Mouse (Mus musculus) neural tube, embryonic 15.5 days (tissue): Measurements from ENCODE around the gene Immt. TPM values are rescaled to one million over a fixed set of nuclear protein-coding genes. Genes with fewer than 3 reads are reported as not detected.
"Not testable (repeated sequence)": the region's sequence is repeated elsewhere in the genome, so short reads cannot be mapped to it uniquely, and the experiment has no call there.

Experiments used
- ATAC-seq: fragments of 200-750 bp; cut with Nextera tagmentation; 2 replicates; pipeline ENCODE4 v1.8.0; 2017; ENCODE audit warnings: mild to moderate bottlenecking, moderate TSS enrichment, moderate library complexity; ENCODE audit not compliant: low FRiP score
- H3K27ac ChIP-seq: fragments of 300-500 bp; sonication (generic); replicated peaks from 2 replicates; pipeline ENCODE4 v1.5.1; 2015; ENCODE audit warnings: mild to moderate bottlenecking, inconsistent platforms
- H3K27me3 ChIP-seq: fragments of 300-500 bp; sonication (generic); replicated peaks from 2 replicates; pipeline ENCODE4 v1.6.1; 2015; ENCODE audit warnings: inconsistent platforms
- H3K36me3 ChIP-seq: fragments of 300-500 bp; sonication (generic); 2 replicates; pipeline ENCODE4 v1.6.1; 2015; ENCODE audit warnings: inconsistent platforms
- H3K4me1 ChIP-seq: fragments of 300-500 bp; sonication (generic); 2 replicates; pipeline ENCODE4 v1.6.1; 2015; ENCODE audit warnings: inconsistent platforms
- H3K4me2 ChIP-seq: fragments of 300-500 bp; sonication (generic); 2 replicates; pipeline ENCODE4 v1.6.1; 2015; ENCODE audit warnings: inconsistent platforms, mild to moderate bottlenecking, moderate library complexity
- H3K4me3 ChIP-seq: fragments of 300-500 bp; sonication (generic); replicated peaks from 2 replicates; pipeline ENCODE4 v1.5.1; 2015; ENCODE audit warnings: mild to moderate bottlenecking, inconsistent platforms
- H3K9ac ChIP-seq: fragments of 300-500 bp; sonication (generic); replicated peaks from 2 replicates; pipeline ENCODE4 v1.6.1; 2015; ENCODE audit warnings: mild to moderate bottlenecking, inconsistent platforms
- H3K9me3 ChIP-seq: fragments of 300-500 bp; sonication (generic); replicated peaks from 2 replicates; pipeline ENCODE4 v1.6.1; 2016; ENCODE audit warnings: inconsistent platforms
- WGBS: fragments of 180-500 bp; shearing (Covaris S2); methylation state at CpG from one replicate; pipeline ENCODE4 v1.1.7; 2015; ENCODE audit warnings: mixed read lengths; 5-methylcytosine and 5-hydroxymethylcytosine counted together
- polyA plus RNA-seq: library from polyadenylated mRNA; unstranded; fragments of >200 nt; fragmentation: Nextera tagmentation; extraction: Ambion mirVana; gene quantifications from 2 replicates; pipeline ENCODE4 v1.2.1, GENCODE M21; 2015

Gene Immt
- polyA plus RNA-seq, 1 experiment from 2014 or later = 160 TPM

DNA sequence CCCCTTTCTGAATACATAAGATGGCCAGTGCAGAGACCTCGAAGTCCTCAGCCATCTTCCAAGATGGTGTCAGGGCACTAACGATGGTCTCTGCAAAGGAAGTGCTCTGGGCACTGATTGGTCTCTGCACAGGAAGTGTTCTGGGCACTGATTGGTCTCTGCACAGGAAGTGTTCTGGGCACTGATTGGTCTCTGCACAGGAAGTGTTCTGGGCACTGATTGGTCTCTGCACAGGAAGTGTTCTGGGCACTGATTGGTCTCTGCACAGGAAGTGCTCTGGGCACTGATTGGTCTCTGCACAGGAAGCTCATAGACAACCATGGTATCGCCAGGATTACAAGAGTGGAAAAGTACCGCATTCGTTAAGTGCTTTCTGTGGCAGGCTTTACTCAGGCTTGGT lies 94.1 kb downstream of the Immt start:
- 91% methylated on average over 5 of the region's 5 CpGs for WGBS
- not testable (repeated sequence) for H3K27me3 ChIP-seq, H3K4me3 ChIP-seq, ATAC-seq, H3K4me1 ChIP-seq, H3K27ac ChIP-seq, H3K4me2 ChIP-seq, H3K9ac ChIP-seq, H3K9me3 ChIP-seq
- H3K36me3 ChIP-seq = peaks cover 78% of the 10 kb centered on the region

Other genes starting within 250 kb of the Immt start
- gene Kdm3a, start 198.3 kb upstream of the Immt start, polyA plus RNA-seq = 28.3 and 32.4 TPM in 2 replicates
- 255 and 285 TPM in 2 replicates for gene Reep1, start 123.8 kb upstream of the Immt start, polyA plus RNA-seq
- 46.8 and 52.4 TPM in 2 replicates for gene Mrpl35, start 4.4 kb upstream of the Immt start, polyA plus RNA-seq
- gene Ptcd3, start 77.4 kb downstream of the Immt start, polyA plus RNA-seq = 78.4 and 84.1 TPM in 2 replicates
- 18.9 and 23.1 TPM in 2 replicates for gene Polr1a, start 77.7 kb downstream of the Immt start, polyA plus RNA-seq